8 mouse cellular contexts compared by ENCODE assay signal in the genomic region with DNA sequence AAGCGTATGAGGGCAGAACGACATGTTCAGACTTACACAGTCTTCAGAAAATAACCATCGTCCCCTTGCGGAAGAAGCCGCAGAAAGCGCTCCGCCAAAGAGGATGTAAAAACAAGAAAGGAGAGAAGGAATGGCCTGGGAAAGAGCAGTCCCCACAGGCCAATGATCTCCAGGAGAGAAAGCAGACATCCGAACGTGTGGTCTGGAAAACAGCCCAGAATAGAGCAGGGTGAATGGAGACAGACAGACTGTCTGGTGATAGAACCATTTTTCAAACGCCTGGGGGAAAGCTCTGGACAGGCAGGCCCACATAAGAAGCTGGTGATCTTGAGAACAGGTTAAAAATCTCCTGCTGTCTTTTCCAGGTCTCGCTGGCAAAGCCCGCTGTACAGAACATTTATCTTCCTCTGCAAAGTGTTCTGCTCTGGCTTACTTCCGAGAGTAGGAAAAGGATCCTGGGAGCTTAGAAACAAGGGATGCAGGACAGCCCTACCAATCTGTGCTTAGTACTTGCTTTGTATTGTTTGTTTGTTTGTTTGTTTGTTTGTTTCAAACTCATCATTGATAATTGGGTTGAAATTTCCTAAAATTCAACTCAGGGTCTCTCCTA.
A peak's percentile ranks its signal among the peaks of the same experiment; 100 is the strongest.
DNase-seq lines count a peak whose midpoint lies in the region; ATAC-seq and TF ChIP-seq lines count a peak whose summit lies in the region.

No protein-coding gene starts in this region.

- H3K4me2 ChIP-seq in kidney, postnatal 0 days (ENCODE audit: low read length): peak overlapping the region; percentile 23
- H3K4me2 ChIP-seq in midbrain, embryonic 15.5 days: no peak overlapping the region

- H3K27ac ChIP-seq in kidney, postnatal 0 days: no peak overlapping the region
- H3K27ac ChIP-seq in midbrain, embryonic 15.5 days: no peak overlapping the region

- no peak overlapping the region for H3K9ac ChIP-seq in kidney, postnatal 0 days (ENCODE audit: low read depth, low read length)
- no peak overlapping the region for H3K9ac ChIP-seq in midbrain, embryonic 15.5 days

- WGBS in kidney, postnatal 0 days: 66% methylated on average over 13 of the region's 13 CpGs
- 80% methylated on average over 13 of the region's 13 CpGs for WGBS in midbrain, embryonic 15.5 days

- H3K36me3 ChIP-seq in kidney, postnatal 0 days (ENCODE audit: insufficient read depth, low read length): no peaks in the 10 kb centered on the region
- no peaks in the 10 kb centered on the region for H3K36me3 ChIP-seq in midbrain, embryonic 15.5 days (replicated peaks)

- peak; percentile 32 for DNase-seq in kidney, postnatal 0 days (ENCODE audit: low spot score)
- no peak for DNase-seq in kidney, adult 8-10 months
- peak; percentile 60 for DNase-seq in Patski (ENCODE audit: low read depth, low spot score)
- DNase-seq in cerebellum, postnatal 14 days: peak; percentile 46 to 66
- DNase-seq in heart, postnatal 4 days: peak; percentile 19
- no peak for DNase-seq in urinary bladder, adult 2 months (ENCODE audit: low spot score)

- no peak for ATAC-seq in kidney, postnatal 0 days (replicated peaks; ENCODE audit: low FRiP score, low read depth)
- ATAC-seq in Patski: no peak
- ATAC-seq in midbrain, embryonic 15.5 days (replicated peaks): no peak
- no peak for ATAC-seq in activated CD4-positive, CD25-positive, alpha-beta regulatory T cell, adult 4 months

- H3K4me1 ChIP-seq in kidney, postnatal 0 days (replicated peaks; ENCODE audit: insufficient read depth, low read length): no peaks in the 10 kb centered on the region
- H3K4me1 ChIP-seq in midbrain, embryonic 15.5 days: no peaks in the 10 kb centered on the region

- POLR2A ChIA-PET in Patski (lab: Charles Lee): no interaction called here

- no peak overlapping the region for H3K4me3 ChIP-seq in kidney, postnatal 0 days (replicated peaks; ENCODE audit: low read depth, low read length)
- no peak overlapping the region for H3K4me3 ChIP-seq in midbrain, embryonic 15.5 days

- CTCF ChIA-PET in Patski (lab: Charles Lee): no interaction called here

- no peaks in the 10 kb centered on the region for H3K9me3 ChIP-seq in kidney, postnatal 0 days (replicated peaks; ENCODE audit: low read length)
- H3K9me3 ChIP-seq in midbrain, embryonic 15.5 days: no peaks in the 10 kb centered on the region

- in situ Hi-C loops in Patski (cut with MboI; ENCODE audit: low pct_unique_long_range_greater_than_20kb): no loop called here

- no peak for TF ChIP-seq CTCF in kidney, postnatal 0 days (IDR thresholded peaks at IDR 0.05; ENCODE audit: low read depth)
- TF ChIP-seq CTCF in Patski (IDR thresholded peaks at IDR 0.05): no peak

- H3K27me3 ChIP-seq in kidney, postnatal 0 days (ENCODE audit: insufficient read depth, low read length): no peaks in the 10 kb centered on the region
- H3K27me3 ChIP-seq in Patski: peaks cover 7% of the 10 kb centered on the region
- H3K27me3 ChIP-seq in midbrain, embryonic 15.5 days (replicated peaks): no peaks in the 10 kb centered on the region

Comparison
In these comparisons a context has a peak if more than half of its experiments do, and no peak if none do; other contexts are left out.
1. DNase-seq: peak in kidney, postnatal 0 days (single experiment), Patski (single experiment), cerebellum, postnatal 14 days (2 of 2) and heart, postnatal 4 days (single experiment); none in kidney, adult 8-10 months (0 of 2) and urinary bladder, adult 2 months (single experiment).